27 mouse cellular contexts compared by ENCODE assay signal in genomic region chr4:141455526-141455925, GRCm38 (mm10). TPM values are rescaled to one million over a fixed set of nuclear protein-coding genes. Genes with fewer than 3 reads are reported as not detected.
A peak's percentile ranks its signal among the peaks of the same experiment; 100 is the strongest.
DNase-seq lines count a peak whose midpoint lies in the region; ATAC-seq and TF ChIP-seq lines count a peak whose summit lies in the region.
"Had no signal": no experiment of that assay in that cellular context is flagged by ENCODE, and none has a peak within 500 bp of the region (broad histone marks: within the 10 kb centered on the region; RNA-seq: fewer than 3 reads in every experiment).

No protein-coding gene starts in this region.

- DNase-seq in cerebellum, postnatal 25 days = peak; percentile 1 to 5
- no peak for DNase-seq in cerebellum, adult 9-10 months
- no peak for DNase-seq in hindbrain, postnatal 0 days (ENCODE audit: low spot score)
- peak; percentile 52 for DNase-seq in fat pad, adult 2 months (ENCODE audit: extremely low read depth, low read depth, low spot score)
- no peak for DNase-seq in heart, postnatal 4 days
- DNase-seq in adrenal gland, adult 2 months = no peak
- DNase-seq: adrenal gland, postnatal 10 days; cerebellum, adult 11-12 months; kidney, adult 2 months; kidney, postnatal 14 days; liver, embryonic 13.5 days; lung, embryonic 14.5 days; lung, postnatal 36 days; midbrain, embryonic 14.5 days; thymus, postnatal 14 days had no signal

- H3K27ac ChIP-seq in hindbrain, postnatal 0 days = no peak overlapping the region
- H3K27ac ChIP-seq in hindbrain, embryonic 16.5 days (ENCODE audit: low read depth, low read length) = no peak overlapping the region
- H3K27ac ChIP-seq in bone marrow, adult 2 months (ENCODE audit: control insufficient read depth, insufficient read depth, low read depth, low read length, poor library complexity) = 0 out of 2 replicates have a peak overlapping the region, but pooled peaks have one; percentile 11
- H3K27ac ChIP-seq: forebrain, embryonic 12.5 days; hindbrain, embryonic 10.5 days; limb, embryonic 12.5 days had no signal

- WGBS in hindbrain, postnatal 0 days = 69% methylated on average over 4 of the region's 4 CpGs
- 75% methylated on average over 4 of the region's 4 CpGs for WGBS in hindbrain, embryonic 16.5 days
- 66% methylated on average over 4 of the region's 4 CpGs for WGBS in bone marrow, adult 2 months

- H3K9ac ChIP-seq in hindbrain, postnatal 0 days (replicated peaks; ENCODE audit: low read length) = no peak overlapping the region
- H3K9ac ChIP-seq in hindbrain, embryonic 16.5 days (ENCODE audit: low read depth, low read length) = no peak overlapping the region
- H3K9ac ChIP-seq: embryonic facial prominence, embryonic 12.5 days; forebrain, embryonic 12.5 days; limb, embryonic 12.5 days; liver, embryonic 13.5 days; lung, embryonic 14.5 days had no signal

- H3K36me3 ChIP-seq in hindbrain, postnatal 0 days (ENCODE audit: insufficient read depth, low read length) = peaks cover 4% of the 10 kb centered on the region; the same call in 1 of the 2 replicates
- no peaks in the 10 kb centered on the region; the same call in 1 of the 2 replicates for H3K36me3 ChIP-seq in hindbrain, embryonic 16.5 days (ENCODE audit: control insufficient read depth, insufficient read depth, low read length)

- H3K27me3 ChIP-seq in hindbrain, postnatal 0 days (ENCODE audit: insufficient read depth, low read length) = no peaks in the 10 kb centered on the region
- no peaks in the 10 kb centered on the region for H3K27me3 ChIP-seq in hindbrain, embryonic 16.5 days (replicated peaks; ENCODE audit: control insufficient read depth, insufficient read depth, low read length)
- H3K27me3 ChIP-seq: embryonic facial prominence, embryonic 12.5 days; forebrain, embryonic 12.5 days; limb, embryonic 12.5 days; liver, embryonic 13.5 days; Patski had no signal

- H3K4me1 ChIP-seq in hindbrain, postnatal 0 days (ENCODE audit: insufficient read depth, low read length) = no peaks in the 10 kb centered on the region; the same call in 1 of the 2 replicates
- peaks cover 12% of the 10 kb centered on the region; the same call in 1 of the 2 replicates for H3K4me1 ChIP-seq in hindbrain, embryonic 16.5 days (ENCODE audit: control insufficient read depth, insufficient read depth, low read depth, low read length)
- H3K4me1 ChIP-seq in bone marrow, adult 2 months (ENCODE audit: control insufficient read depth, insufficient read depth, low read length) = peaks cover 6% of the 10 kb centered on the region; the same call in 1 of the 2 replicates

- H3K4me2 ChIP-seq in hindbrain, postnatal 0 days (ENCODE audit: low read depth, low read length) = no peak overlapping the region
- no peak overlapping the region for H3K4me2 ChIP-seq in hindbrain, embryonic 16.5 days (ENCODE audit: low read length)
- H3K4me2 ChIP-seq: embryonic facial prominence, embryonic 12.5 days; forebrain, embryonic 12.5 days; limb, embryonic 12.5 days; liver, embryonic 13.5 days; lung, embryonic 14.5 days had no signal

- TF ChIP-seq CTCF in hindbrain, postnatal 0 days (IDR thresholded peaks at IDR 0.05; ENCODE audit: low read depth) = no peak
- TF ChIP-seq CTCF in bone marrow, adult 2 months (IDR thresholded peaks at IDR 0.05; ENCODE audit: control insufficient read depth, insufficient read depth, low read length) = no peak

- no peak for TF ChIP-seq POLR2A in bone marrow, adult 2 months (IDR thresholded peaks at IDR 0.05; ENCODE audit: borderline replicate concordance, control insufficient read depth, low read depth, low read length)

- no peaks in the 10 kb centered on the region for H3K9me3 ChIP-seq in hindbrain, postnatal 0 days (ENCODE audit: low read length)
- H3K9me3 ChIP-seq in hindbrain, embryonic 16.5 days (ENCODE audit: control insufficient read depth, low read length) = no peaks in the 10 kb centered on the region
- H3K9me3 ChIP-seq: embryonic facial prominence, embryonic 12.5 days; forebrain, embryonic 12.5 days; hindbrain, embryonic 10.5 days; limb, embryonic 12.5 days; liver, embryonic 13.5 days had no signal

- no peak overlapping the region for H3K4me3 ChIP-seq in hindbrain, postnatal 0 days (ENCODE audit: low read length)
- H3K4me3 ChIP-seq in hindbrain, embryonic 16.5 days (ENCODE audit: low read length) = no peak overlapping the region
- H3K4me3 ChIP-seq in bone marrow, adult 2 months (replicated peaks; ENCODE audit: control insufficient read depth, low read depth, low read length) = no peak overlapping the region
- H3K4me3 ChIP-seq: embryonic facial prominence, embryonic 12.5 days; forebrain, embryonic 12.5 days; hindbrain, embryonic 10.5 days; limb, embryonic 12.5 days; liver, embryonic 13.5 days had no signal

- ATAC-seq in hindbrain, postnatal 0 days = peak; percentile 41
- no peak for ATAC-seq in hindbrain, embryonic 16.5 days
- ATAC-seq: Patski had no signal

RNA-seq across cellular contexts. Expression of gene Zbtb17, which starts 11.1 kb away (rescaled TPM):
- 34.8 and 36.2 TPM in 2 replicates for total RNA-seq in hindbrain, postnatal 0 days (2014; rRNA removed)
- polyA plus RNA-seq in hindbrain, postnatal 0 days (2015; fragmentation: Nextera tagmentation; extraction: Ambion mirVana) = 28.2 and 28.8 TPM in 2 replicates
- polyA plus RNA-seq in hindbrain, embryonic 16.5 days (2015; fragmentation: Nextera tagmentation; extraction: Ambion mirVana) = 39.5 and 39.6 TPM in 2 replicates
- 12.1 and 24.1 TPM in 2 replicates for polyA plus RNA-seq in bone marrow, adult 2 months (2011; ENCODE audit: insufficient read depth, insufficient read length, low replicate concordance, missing spikeins)
- total RNA-seq in heart, postnatal 4 days (2021) = 10 to 100 TPM; 19.2 to 21.7 TPM
- 10 to 100 TPM; 15.8 to 18.7 TPM for total RNA-seq in adrenal gland, adult 2 months (2021)
- polyA plus RNA-seq in adrenal gland, adult 2 months (2012; rRNA removed) = 26.5 and 34.4 TPM in 2 replicates

RNA-seq across cellular contexts. Expression of gene Srarp, which starts 19.6 kb away (rescaled TPM):
- total RNA-seq in hindbrain, postnatal 0 days (2014; rRNA removed) = 5.8 and 9.9 TPM in 2 replicates
- 0.33 and 0.54 TPM in 2 replicates for polyA plus RNA-seq in hindbrain, postnatal 0 days (2015; fragmentation: Nextera tagmentation; extraction: Ambion mirVana)
- polyA plus RNA-seq in hindbrain, embryonic 16.5 days (2015; fragmentation: Nextera tagmentation; extraction: Ambion mirVana) = 0.35 and 0.41 TPM in 2 replicates
- polyA plus RNA-seq in bone marrow, adult 2 months (2011; ENCODE audit: insufficient read depth, insufficient read length, low replicate concordance, missing spikeins) = not detected in 2 replicates
- not detected for total RNA-seq in heart, postnatal 4 days (2021)
- total RNA-seq in adrenal gland, adult 2 months (2021) = under 1 TPM; 0.32 to 0.55 TPM
- 0.22 TPM in 1 of 2 replicates, not detected in the other for polyA plus RNA-seq in adrenal gland, adult 2 months (2012; rRNA removed)
- total RNA-seq: adrenal gland, postnatal 10 days; common myeloid progenitor, adult 5-6 weeks; ES-E14 had no signal
- polyA plus RNA-seq: CD4-positive, CD25-positive, alpha-beta regulatory T cell, adult 4 months; embryonic facial prominence, embryonic 12.5 days; forebrain, embryonic 12.5 days; heart, embryonic 16.5 days; hindbrain, embryonic 10.5 days; limb, embryonic 12.5 days; liver, embryonic 13.5 days; lung, embryonic 14.5 days had no signal

RNA-seq across cellular contexts. Expression of gene Hspb7, which starts 34.9 kb away (rescaled TPM):
- 0.32 TPM in 1 of 2 replicates, not detected in the other for total RNA-seq in hindbrain, postnatal 0 days (2014; rRNA removed)
- polyA plus RNA-seq in hindbrain, postnatal 0 days (2015; fragmentation: Nextera tagmentation; extraction: Ambion mirVana) = 0.06 and 0.08 TPM in 2 replicates
- polyA plus RNA-seq in hindbrain, embryonic 16.5 days (2015; fragmentation: Nextera tagmentation; extraction: Ambion mirVana) = 0.09 and 0.66 TPM in 2 replicates
- 0.34 and 0.72 TPM in 2 replicates for polyA plus RNA-seq in bone marrow, adult 2 months (2011; ENCODE audit: insufficient read depth, insufficient read length, low replicate concordance, missing spikeins)
- total RNA-seq in heart, postnatal 4 days (2021) = 100 to 1,000 TPM; 865 to 923 TPM
- 1 to 10 TPM in 1 of 2 experiments, under 1 TPM in 1; 0.26 to 1.1 TPM for total RNA-seq in adrenal gland, adult 2 months (2021)
- polyA plus RNA-seq in adrenal gland, adult 2 months (2012; rRNA removed) = 1.1 and 1.2 TPM in 2 replicates
- total RNA-seq: common myeloid progenitor, adult 5-6 weeks; ES-E14 had no signal
- polyA plus RNA-seq: CD4-positive, CD25-positive, alpha-beta regulatory T cell, adult 4 months; embryonic facial prominence, embryonic 12.5 days; forebrain, embryonic 12.5 days; hindbrain, embryonic 10.5 days; limb, embryonic 12.5 days; midbrain, embryonic 14.5 days had no signal

RNA-seq across cellular contexts. Expression of gene Clcnkb, which starts 39.7 kb away (rescaled TPM):
- total RNA-seq in hindbrain, postnatal 0 days (2014; rRNA removed) = 5.0 TPM in 1 of 2 replicates, not detected in the other
- 0.19 and 0.38 TPM in 2 replicates for polyA plus RNA-seq in hindbrain, postnatal 0 days (2015; fragmentation: Nextera tagmentation; extraction: Ambion mirVana)
- polyA plus RNA-seq in hindbrain, embryonic 16.5 days (2015; fragmentation: Nextera tagmentation; extraction: Ambion mirVana) = not detected in 2 replicates
- not detected in 2 replicates for polyA plus RNA-seq in bone marrow, adult 2 months (2011; ENCODE audit: insufficient read depth, insufficient read length, low replicate concordance, missing spikeins)
- total RNA-seq in heart, postnatal 4 days (2021) = 1 to 10 TPM in 1 of 2 experiments, under 1 TPM in 1; 0.61 to 1.3 TPM
- total RNA-seq in adrenal gland, adult 2 months (2021) = not detected
- polyA plus RNA-seq in adrenal gland, adult 2 months (2012; rRNA removed) = not detected in 2 replicates
- total RNA-seq: adrenal gland, postnatal 10 days; common myeloid progenitor, adult 5-6 weeks had no signal
- polyA plus RNA-seq: CD4-positive, CD25-positive, alpha-beta regulatory T cell, adult 4 months; embryonic facial prominence, embryonic 12.5 days; forebrain, embryonic 12.5 days; hindbrain, embryonic 10.5 days; limb, embryonic 12.5 days; liver, embryonic 13.5 days; lung, embryonic 14.5 days; midbrain, embryonic 14.5 days; neural tube, embryonic 14.5 days had no signal

RNA-seq across cellular contexts. Expression of gene Clcnka, which starts 57.0 kb away (rescaled TPM):
- 1.1 and 1.2 TPM in 2 replicates for total RNA-seq in hindbrain, postnatal 0 days (2014; rRNA removed)
- polyA plus RNA-seq in hindbrain, postnatal 0 days (2015; fragmentation: Nextera tagmentation; extraction: Ambion mirVana) = 0.95 and 0.98 TPM in 2 replicates
- polyA plus RNA-seq in hindbrain, embryonic 16.5 days (2015; fragmentation: Nextera tagmentation; extraction: Ambion mirVana) = 0.57 and 0.78 TPM in 2 replicates
- polyA plus RNA-seq in bone marrow, adult 2 months (2011; ENCODE audit: insufficient read depth, insufficient read length, low replicate concordance, missing spikeins) = not detected in 2 replicates
- total RNA-seq in heart, postnatal 4 days (2021) = not detected
- total RNA-seq in adrenal gland, adult 2 months (2021) = not detected
- 0.04 and 0.07 TPM in 2 replicates for polyA plus RNA-seq in adrenal gland, adult 2 months (2012; rRNA removed)
- total RNA-seq: adrenal gland, postnatal 10 days; common myeloid progenitor, adult 5-6 weeks had no signal
- polyA plus RNA-seq: CD4-positive, CD25-positive, alpha-beta regulatory T cell, adult 4 months; forebrain, embryonic 12.5 days; liver, embryonic 13.5 days had no signal

Comparison
In these comparisons a context has a peak if more than half of its experiments do, and no peak if none do; other contexts are left out.
1. DNase-seq: peak in cerebellum, postnatal 25 days (2 of 2) and fat pad, adult 2 months (single experiment); none in cerebellum, adult 9-10 months (single experiment), hindbrain, postnatal 0 days (single experiment), heart, postnatal 4 days (single experiment) and adrenal gland, adult 2 months (single experiment).